Mouse (Mus musculus): Measurements from ENCODE around the gene Cyp39a1.

- no peak for TF ChIP-seq CTCF (IDR thresholded peaks at IDR 0.05; ENCODE audit: low read depth)
- TF ChIP-seq EP300 (IDR thresholded peaks at IDR 0.05; ENCODE audit: low read depth), result no peak
These were observed 117.3 kb downstream of the Cyp39a1 start for GRCm38 (mm10) chr17:43784531-43784930.
